Mouse (Mus musculus): ENCODE data around the gene Slc16a5.

The Slc16a5 gene

GRCm38 (mm10) chr11:115462243-115462891 lies at the start of gene Slc16a5:
Slc16a5 (plus strand) TSS chr11:115462474.
- no peak for DNase-seq (ENCODE audit: low read depth, low spot score)

GRCm38 (mm10) chr11:115419531-115420237 lies 42.6 kb upstream of the Slc16a5 start, which contains the start of the genes Atp5h and Kctd2:
Atp5h (minus strand) TSS chr11:115419962.
Kctd2 (plus strand) TSS chr11:115420128.
- peak; percentile 96 for DNase-seq (ENCODE audit: low read depth, low spot score)

GRCm38 (mm10) chr11:115420336-115421190 lies 41.7 kb upstream of the Slc16a5 start:
- no peak for DNase-seq (ENCODE audit: low read depth, low spot score)

- no peak for DNase-seq (ENCODE audit: low read depth, low spot score)
Observed at GRCm38 (mm10) chr11:115421328-115421727, 40.9 kb upstream of the Slc16a5 start.

- no peak for DNase-seq (ENCODE audit: low read depth, low spot score)
Observed at GRCm38 (mm10) chr11:115421972-115422371, 40.3 kb upstream of the Slc16a5 start.

- no peak for DNase-seq (ENCODE audit: low read depth, low spot score)
Observed at GRCm38 (mm10) chr11:115423091-115423490, 39.2 kb upstream of the Slc16a5 start.

- no peak for DNase-seq (ENCODE audit: low read depth, low spot score)
Observed at GRCm38 (mm10) chr11:115424666-115425065, 37.6 kb upstream of the Slc16a5 start.

GRCm38 (mm10) chr11:115425671-115426070 lies 36.6 kb upstream of the Slc16a5 start:
- no peak for DNase-seq (ENCODE audit: low read depth, low spot score)

GRCm38 (mm10) chr11:115427482-115428331 lies 34.6 kb upstream of the Slc16a5 start:
- DNase-seq (ENCODE audit: low read depth, low spot score) = no peak

GRCm38 (mm10) chr11:115429307-115429706 lies 33.0 kb upstream of the Slc16a5 start:
- DNase-seq (ENCODE audit: low read depth, low spot score) = no peak

- DNase-seq (ENCODE audit: low read depth, low spot score) = no peak
Observed at GRCm38 (mm10) chr11:115430561-115430960, 31.7 kb upstream of the Slc16a5 start.

GRCm38 (mm10) chr11:115432814-115433213 lies 29.5 kb upstream of the Slc16a5 start:
- no peak for DNase-seq (ENCODE audit: low read depth, low spot score)

- no peak for DNase-seq (ENCODE audit: low read depth, low spot score)
Observed at GRCm38 (mm10) chr11:115433342-115433741, 28.9 kb upstream of the Slc16a5 start.

- no peak for DNase-seq (ENCODE audit: low read depth, low spot score)
Observed at GRCm38 (mm10) chr11:115435596-115436337, 26.5 kb upstream of the Slc16a5 start.

- no peak for DNase-seq (ENCODE audit: low read depth, low spot score)
Observed at GRCm38 (mm10) chr11:115437571-115438122, 24.6 kb upstream of the Slc16a5 start.

- DNase-seq (ENCODE audit: low read depth, low spot score) = no peak
Observed at GRCm38 (mm10) chr11:115439326-115439725, 22.9 kb upstream of the Slc16a5 start.

GRCm38 (mm10) chr11:115439906-115440595 lies 22.2 kb upstream of the Slc16a5 start, which contains the start of gene Trim80:
Trim80 (plus strand) TSS chr11:115440545.
- DNase-seq (ENCODE audit: low read depth, low spot score) = no peak

GRCm38 (mm10) chr11:115441417-115441816 lies 20.9 kb upstream of the Slc16a5 start:
- DNase-seq (ENCODE audit: low read depth, low spot score) = no peak

GRCm38 (mm10) chr11:115446906-115447305 lies 15.4 kb upstream of the Slc16a5 start:
- DNase-seq (ENCODE audit: low read depth, low spot score) = no peak

Measured in skeletal muscle tissue, adult 2 months (tissue).